Mouse (Mus musculus): ENCODE results near the gene Dnajb5. TPM values are rescaled to one million over a fixed set of nuclear protein-coding genes. Genes with fewer than 3 reads are reported as not detected.

Gene Dnajb5
- total RNA-seq, 2 experiments from 2014 or later: 95.5 to 101 TPM

GRCm38 (mm10) chr4:42944185-42944584 is 5.4 kb upstream of the Dnajb5 start:
- DNase-seq: no peak

GRCm38 (mm10) chr4:42945043-42945442 is 4.6 kb upstream of the Dnajb5 start:
- DNase-seq: peak in 1 of 2 experiments; percentile 36

- no peak for DNase-seq
Observed at GRCm38 (mm10) chr4:42945445-42945844, 4.2 kb upstream of the Dnajb5 start.

GRCm38 (mm10) chr4:42945952-42946351 is 3.7 kb upstream of the Dnajb5 start:
- DNase-seq: peak in 1 of 2 experiments; percentile 79

- DNase-seq: no peak
Observed at GRCm38 (mm10) chr4:42946733-42947290, 2.8 kb upstream of the Dnajb5 start.

- no peak for DNase-seq
Observed at GRCm38 (mm10) chr4:42948527-42948926, 1.1 kb upstream of the Dnajb5 start.

- DNase-seq: no peak
Observed at GRCm38 (mm10) chr4:42949051-42949675, 451 bp upstream of the Dnajb5 start.

- peak; percentile 93 to 94 for DNase-seq
Observed at GRCm38 (mm10) chr4:42950065-42950558, 498 bp downstream of the Dnajb5 start.

- peak in 1 of 2 experiments; percentile 29 for DNase-seq
Observed at GRCm38 (mm10) chr4:42951206-42952195, 1.9 kb downstream of the Dnajb5 start.

GRCm38 (mm10) chr4:42952563-42952962 is 2.9 kb downstream of the Dnajb5 start:
- peak; percentile 77 to 79 for DNase-seq

GRCm38 (mm10) chr4:42953435-42954094 is 4.0 kb downstream of the Dnajb5 start:
- peak; percentile 79 to 87 for DNase-seq

GRCm38 (mm10) chr4:42954297-42954696 is 4.7 kb downstream of the Dnajb5 start:
- peak; percentile 72 to 89 for DNase-seq

GRCm38 (mm10) chr4:42955200-42955599 is 5.6 kb downstream of the Dnajb5 start:
- DNase-seq: peak in 1 of 2 experiments; percentile 37

GRCm38 (mm10) chr4:42956581-42956980 is 7.0 kb downstream of the Dnajb5 start:
- DNase-seq: no peak

- DNase-seq: no peak
Observed at GRCm38 (mm10) chr4:42957306-42957705, 7.7 kb downstream of the Dnajb5 start.

GRCm38 (mm10) chr4:42957979-42958378 is 8.4 kb downstream of the Dnajb5 start:
- no peak for DNase-seq

- peak; percentile 28 to 58 for DNase-seq
Observed at GRCm38 (mm10) chr4:42958942-42959341, 9.3 kb downstream of the Dnajb5 start.

GRCm38 (mm10) chr4:42959382-42959781 is 9.8 kb downstream of the Dnajb5 start:
- DNase-seq: peak in 1 of 2 experiments; percentile 26

GRCm38 (mm10) chr4:42961592-42961991 is 12.0 kb downstream of the Dnajb5 start:
- peak; percentile 59 to 82 for DNase-seq

GRCm38 (mm10) chr4:42963480-42963879 is 13.9 kb downstream of the Dnajb5 start:
- DNase-seq: no peak

GRCm38 (mm10) chr4:42965039-42965719 is 15.6 kb downstream of the Dnajb5 start:
- peak in 1 of 2 experiments; percentile 67 for DNase-seq
